Mouse (Mus musculus) kidney, postnatal 36 days (tissue): ENCODE results near the gene Tent4b.

Experiments
- DNase-seq, 2 experiments: peaks; one replicate each; pipeline ENCODE4 v3.0.0; 2021 to 2022; ENCODE audit warnings: mixed read lengths in 2 of 2

The Tent4b gene

DNA sequence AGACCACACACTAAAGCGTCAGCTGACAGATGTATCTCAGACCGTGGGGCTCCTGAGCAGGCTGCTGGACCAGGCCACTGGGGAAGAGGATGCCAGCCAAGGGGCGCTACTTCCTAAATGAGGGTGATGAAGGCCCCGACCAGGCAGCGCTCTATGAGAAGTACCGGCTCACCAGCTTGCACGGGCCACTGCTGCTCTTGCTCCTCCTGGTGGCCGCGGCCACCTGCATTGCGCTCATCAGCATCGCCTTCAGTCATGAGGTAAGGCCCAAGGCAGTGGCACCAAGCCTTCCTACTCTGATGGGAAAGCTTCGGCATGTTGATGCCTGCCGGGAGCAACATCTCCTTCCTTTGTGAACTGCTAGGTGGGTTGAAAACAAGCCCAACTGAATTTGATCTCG lies 107.5 kb downstream of the Tent4b start:
- DNase-seq = peak in 1 of 2 experiments; percentile 48

DNA sequence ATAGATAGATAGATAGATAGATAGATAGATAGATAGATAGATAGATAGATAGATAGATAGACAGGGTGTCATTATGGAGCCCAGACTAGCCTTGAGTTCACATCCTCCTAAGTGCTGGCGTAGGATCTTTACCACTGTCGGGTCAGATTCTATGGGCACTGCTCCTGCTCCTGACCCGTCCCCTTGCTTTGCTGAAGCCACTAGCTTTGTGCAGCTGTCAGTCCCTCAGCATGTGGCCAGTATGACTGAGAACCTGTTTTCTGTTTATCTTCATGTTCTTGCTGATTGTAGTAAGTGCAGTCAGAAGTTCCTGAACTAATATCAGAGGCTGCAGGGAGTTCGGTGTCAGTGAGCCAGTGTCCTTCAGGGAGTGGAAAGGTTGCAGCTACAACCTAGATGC lies 108.7 kb downstream of the Tent4b start:
- no peak for DNase-seq
